Mouse (Mus musculus) heart, adult 2 months (tissue): Measurements from ENCODE around the gene Urgcp.

Source experiments
- CTCF ChIP-seq: fragments of 200-600 bp; IDR thresholded peaks from 2 replicates; pipeline ENCODE4 v1.8.1; 2022; ENCODE audit warnings: antibody characterized with exemption, mild to moderate bottlenecking, moderate library complexity
- EP300 ChIP-seq: fragments of 200-500 bp; IDR thresholded peaks from 2 replicates; pipeline ENCODE4 v1.6.1; 2011; ENCODE audit warnings: low read depth, low read length, control low read depth; ENCODE audit not compliant: insufficient read depth

DNA sequence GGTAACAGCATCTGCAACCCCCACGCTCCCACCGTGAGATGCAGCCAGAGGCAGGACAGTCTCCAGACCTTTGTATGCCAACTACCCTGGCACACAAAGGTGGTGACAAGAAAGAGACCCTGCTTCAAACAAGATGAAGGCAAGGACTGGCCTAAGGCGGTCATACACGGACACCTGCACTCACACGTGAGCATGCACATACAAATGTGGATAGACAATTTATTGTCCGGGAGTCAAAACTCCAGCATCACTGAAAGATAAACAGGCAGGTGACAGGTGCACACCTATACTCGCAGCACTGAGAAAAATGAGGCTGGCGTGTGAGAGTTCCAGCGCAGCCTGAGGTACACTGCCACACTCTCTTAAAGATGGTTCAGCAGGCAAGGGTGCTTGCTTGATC, 56.2 kb downstream of the Urgcp start:
- TF ChIP-seq CTCF = no peak
- TF ChIP-seq EP300 = no peak
